Mouse (Mus musculus): ENCODE measurements at regions not wholly inside any gene's neighbourhood (a gene's known extent, or its start where the extent isn't known, plus 50 kb on each side); places are given as distances from the start of the nearest gene placed in this dataset.

DNA sequence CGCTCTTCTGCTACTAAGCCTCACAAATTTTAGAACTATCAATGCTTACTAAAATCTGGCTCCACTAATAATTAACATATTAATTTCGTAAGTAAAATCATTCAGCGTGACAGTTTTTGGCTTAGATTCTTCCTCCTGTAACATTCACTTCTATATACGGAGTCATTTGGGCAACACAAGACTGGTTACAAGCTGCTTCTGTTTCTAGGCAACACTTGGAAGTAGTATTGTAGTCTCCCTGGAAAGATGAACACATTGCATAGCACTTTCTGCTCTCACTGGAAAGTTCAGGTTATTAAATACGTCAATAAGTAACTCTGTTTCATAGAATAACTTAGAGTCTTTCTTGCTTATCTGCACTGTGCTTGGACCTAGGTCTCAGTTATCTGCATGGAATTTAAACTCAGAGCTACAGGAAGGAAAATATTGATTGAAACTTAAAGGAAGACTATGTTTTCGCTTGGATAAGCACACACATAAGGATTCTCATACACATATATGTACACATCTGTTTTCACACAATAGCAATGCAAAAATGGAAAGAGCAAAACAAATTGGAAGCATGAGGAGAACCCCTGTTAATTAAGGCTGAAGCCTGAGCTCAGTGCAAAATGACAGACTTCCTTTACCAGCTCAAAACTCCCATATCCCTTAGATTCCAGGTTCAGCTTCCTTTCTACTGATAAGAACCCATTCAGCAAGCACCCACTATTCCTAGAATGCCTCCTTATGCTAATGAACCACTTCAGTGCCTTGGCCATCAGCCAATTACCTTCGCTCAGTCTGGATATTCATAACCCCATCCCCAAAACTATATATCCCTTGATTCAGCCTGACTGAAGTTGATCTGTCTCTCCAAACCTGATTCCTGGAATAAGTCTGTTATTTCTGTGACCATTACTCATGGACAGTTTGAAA is 356.7 kb upstream of the Nudt12 start:
- Histone ChIP-seq H3K9me3 (ENCODE audit: low read length) (no peaks in the 10 kb centered on the region), H3K27me3 (ENCODE audit: insufficient read depth, low read length) (no peaks in the 10 kb centered on the region), H3K4me1 (replicated peaks; ENCODE audit: low read depth, low read length) (no peaks in the 10 kb centered on the region), H3K4me3 (replicated peaks; ENCODE audit: low read length) (no peak overlapping the region), H3K36me3 (ENCODE audit: insufficient read depth, low read length) (no peaks in the 10 kb centered on the region)
- no peak for TF ChIP-seq POU5F1 (IDR thresholded peaks at IDR 0.05; ENCODE audit: borderline replicate concordance, low read length)
- TF ChIP-seq NANOG (IDR thresholded peaks at IDR 0.05; ENCODE audit: borderline replicate concordance, low read length), result no peak
- no peak for TF ChIP-seq CTCF (conservative IDR thresholded peaks at IDR 0.05; ENCODE audit: low read length)

DNA sequence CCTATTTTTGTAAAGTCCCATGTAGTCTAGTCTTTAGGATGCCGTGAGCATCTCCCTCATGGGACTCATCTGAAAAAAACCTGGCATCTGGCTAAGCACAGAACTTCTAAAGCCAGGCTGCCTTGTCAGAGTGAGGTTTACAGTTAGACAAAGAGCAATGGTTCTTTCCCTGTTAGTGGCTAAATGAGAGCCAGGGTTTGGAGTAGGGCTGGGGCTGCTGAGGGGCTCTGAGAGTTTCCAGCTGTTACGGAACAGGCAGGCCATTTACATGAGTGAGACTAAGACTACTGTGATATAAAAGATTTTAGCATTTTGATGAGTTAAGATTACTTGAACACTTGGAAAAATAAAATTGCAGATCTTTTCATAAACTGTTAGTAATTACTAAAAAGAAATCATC is 352.2 kb upstream of the Nudt12 start:
- Histone ChIP-seq H3K4me1 (replicated peaks; ENCODE audit: low read depth, low read length) (no peaks in the 10 kb centered on the region), H3K36me3 (ENCODE audit: insufficient read depth, low read length) (no peaks in the 10 kb centered on the region), H3K27me3 (ENCODE audit: insufficient read depth, low read length) (no peaks in the 10 kb centered on the region), H3K4me3 (replicated peaks; ENCODE audit: low read length) (no peak overlapping the region), H3K9me3 (ENCODE audit: low read length) (no peaks in the 10 kb centered on the region)
- no peak for TF ChIP-seq POU5F1 (IDR thresholded peaks at IDR 0.05; ENCODE audit: borderline replicate concordance, low read length)
- no peak for TF ChIP-seq CTCF (conservative IDR thresholded peaks at IDR 0.05; ENCODE audit: low read length)
- TF ChIP-seq NANOG (IDR thresholded peaks at IDR 0.05; ENCODE audit: borderline replicate concordance, low read length), result no peak

DNA sequence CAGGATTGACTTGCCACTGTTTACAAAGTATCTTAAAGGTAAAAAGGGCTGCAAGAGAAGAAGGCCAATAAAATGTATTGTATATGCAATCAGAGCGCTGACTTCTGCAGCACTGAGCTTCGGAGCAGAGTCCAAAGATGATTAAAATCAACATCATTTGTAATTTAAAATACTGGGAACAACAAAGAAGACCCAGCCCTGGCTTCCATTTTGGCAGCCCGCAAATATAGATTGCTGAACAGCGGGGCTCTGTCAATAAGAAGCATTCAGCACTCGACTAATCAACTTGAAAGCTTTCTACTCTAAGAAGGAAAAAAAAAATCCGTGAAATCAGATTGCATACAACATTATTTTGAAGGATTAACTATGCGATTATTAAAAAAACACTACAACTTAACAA is 348.9 kb upstream of the Nudt12 start:
- no peak for TF ChIP-seq POU5F1 (IDR thresholded peaks at IDR 0.05; ENCODE audit: borderline replicate concordance, low read length)
- TF ChIP-seq CTCF (conservative IDR thresholded peaks at IDR 0.05; ENCODE audit: low read length), result no peak
- no peak for TF ChIP-seq NANOG (IDR thresholded peaks at IDR 0.05; ENCODE audit: borderline replicate concordance, low read length)
- H3K4me3 ChIP-seq (replicated peaks; ENCODE audit: low read length), result no peak overlapping the region
- no peaks in the 10 kb centered on the region for H3K27me3 ChIP-seq (ENCODE audit: insufficient read depth, low read length)
- H3K36me3 ChIP-seq (ENCODE audit: insufficient read depth, low read length), result no peaks in the 10 kb centered on the region
- no peaks in the 10 kb centered on the region for H3K9me3 ChIP-seq (ENCODE audit: low read length)
- no peaks in the 10 kb centered on the region for H3K4me1 ChIP-seq (replicated peaks; ENCODE audit: low read depth, low read length)

DNA sequence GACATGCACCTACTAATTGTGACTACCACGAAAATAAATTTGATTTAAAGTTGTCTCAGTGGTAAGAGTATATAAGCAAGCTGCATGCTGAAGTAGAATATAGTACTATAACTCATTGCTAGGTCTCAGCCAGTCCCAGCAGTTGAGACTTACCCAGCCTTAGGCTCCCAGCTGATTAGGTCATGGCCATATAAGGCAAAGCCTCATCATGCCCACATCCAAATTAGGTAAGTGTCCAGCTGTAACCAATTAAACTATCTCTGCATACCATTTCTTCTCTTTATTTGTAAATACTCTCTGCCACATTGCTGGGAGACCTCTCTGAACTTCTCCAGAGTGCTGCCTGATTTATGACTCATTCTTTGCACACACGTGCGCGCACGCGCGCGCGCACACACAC is 347.9 kb upstream of the Nudt12 start:
- Histone ChIP-seq H3K4me1 (replicated peaks; ENCODE audit: low read depth, low read length) (no peaks in the 10 kb centered on the region), H3K27me3 (ENCODE audit: insufficient read depth, low read length) (no peaks in the 10 kb centered on the region)
- TF ChIP-seq NANOG (IDR thresholded peaks at IDR 0.05; ENCODE audit: borderline replicate concordance, low read length), result no peak
- no peak for TF ChIP-seq POU5F1 (IDR thresholded peaks at IDR 0.05; ENCODE audit: borderline replicate concordance, low read length)
- no peak for TF ChIP-seq CTCF (conservative IDR thresholded peaks at IDR 0.05; ENCODE audit: low read length)

DNA sequence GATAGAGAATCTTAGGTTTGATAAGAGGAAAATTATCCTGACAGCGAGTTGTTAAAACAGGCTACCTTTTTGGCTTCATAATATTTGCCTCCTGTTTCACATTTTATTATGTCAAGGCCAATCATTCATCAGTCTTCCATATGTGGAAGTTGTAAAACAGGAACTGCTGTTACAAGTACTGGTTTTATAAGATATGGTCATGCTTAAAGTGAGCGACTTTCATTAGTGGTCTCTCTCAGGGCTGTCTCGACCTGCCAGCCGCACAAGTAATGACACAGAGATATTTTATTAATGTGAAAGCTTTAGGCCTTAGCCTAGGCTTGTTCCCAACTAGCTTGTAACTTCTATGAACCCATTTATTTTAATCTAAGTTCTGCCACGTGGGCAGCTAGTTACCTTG is 346.3 kb upstream of the Nudt12 start:
- no peaks in the 10 kb centered on the region for H3K27me3 ChIP-seq (ENCODE audit: insufficient read depth, low read length)
- H3K36me3 ChIP-seq (ENCODE audit: insufficient read depth, low read length), result no peaks in the 10 kb centered on the region
- no peaks in the 10 kb centered on the region for H3K9me3 ChIP-seq (ENCODE audit: low read length)
- no peak overlapping the region for H3K4me3 ChIP-seq (replicated peaks; ENCODE audit: low read length)
- no peaks in the 10 kb centered on the region for H3K4me1 ChIP-seq (replicated peaks; ENCODE audit: low read depth, low read length)
- TF ChIP-seq NANOG (IDR thresholded peaks at IDR 0.05; ENCODE audit: borderline replicate concordance, low read length) (no peak), POU5F1 (IDR thresholded peaks at IDR 0.05; ENCODE audit: borderline replicate concordance, low read length) (no peak), CTCF (conservative IDR thresholded peaks at IDR 0.05; ENCODE audit: low read length) (no peak)

More for the DNA sequence above, 347.9 kb upstream of the Nudt12 start:
- H3K9me3 ChIP-seq (ENCODE audit: low read length), result no peaks in the 10 kb centered on the region
- H3K36me3 ChIP-seq (ENCODE audit: insufficient read depth, low read length), result no peaks in the 10 kb centered on the region
- H3K4me3 ChIP-seq (replicated peaks; ENCODE audit: low read length), result no peak overlapping the region

DNA sequence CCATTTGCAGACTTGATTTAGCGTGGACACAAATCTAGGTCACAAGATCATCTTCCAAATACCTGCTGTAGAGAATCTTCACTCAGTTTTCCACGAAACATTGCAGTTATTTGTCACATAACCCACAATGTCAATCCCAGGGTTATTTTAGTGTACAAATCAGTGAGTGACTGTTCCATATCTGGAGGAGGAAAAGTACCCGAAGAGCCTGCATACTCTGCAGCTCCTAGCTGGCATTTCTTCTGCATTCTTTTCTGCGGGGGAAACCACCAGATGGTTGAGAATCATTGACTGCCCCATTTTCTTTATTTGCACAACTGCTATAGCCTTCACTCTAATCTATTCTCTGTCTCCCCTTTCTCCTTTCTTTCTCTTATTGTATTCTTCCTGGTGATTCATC is 332.4 kb upstream of the Nudt12 start:
- H3K36me3 ChIP-seq (ENCODE audit: insufficient read depth, low read length), result no peaks in the 10 kb centered on the region
- no peaks in the 10 kb centered on the region for H3K4me1 ChIP-seq (replicated peaks; ENCODE audit: low read depth, low read length)
- no peaks in the 10 kb centered on the region for H3K27me3 ChIP-seq (ENCODE audit: insufficient read depth, low read length)
- TF ChIP-seq CTCF (conservative IDR thresholded peaks at IDR 0.05; ENCODE audit: low read length), result no peak
- no peak for TF ChIP-seq NANOG (IDR thresholded peaks at IDR 0.05; ENCODE audit: borderline replicate concordance, low read length)
- no peak for TF ChIP-seq POU5F1 (IDR thresholded peaks at IDR 0.05; ENCODE audit: borderline replicate concordance, low read length)
- H3K9me3 ChIP-seq (ENCODE audit: low read length), result no peaks in the 10 kb centered on the region
- no peak overlapping the region for H3K4me3 ChIP-seq (replicated peaks; ENCODE audit: low read length)

DNA sequence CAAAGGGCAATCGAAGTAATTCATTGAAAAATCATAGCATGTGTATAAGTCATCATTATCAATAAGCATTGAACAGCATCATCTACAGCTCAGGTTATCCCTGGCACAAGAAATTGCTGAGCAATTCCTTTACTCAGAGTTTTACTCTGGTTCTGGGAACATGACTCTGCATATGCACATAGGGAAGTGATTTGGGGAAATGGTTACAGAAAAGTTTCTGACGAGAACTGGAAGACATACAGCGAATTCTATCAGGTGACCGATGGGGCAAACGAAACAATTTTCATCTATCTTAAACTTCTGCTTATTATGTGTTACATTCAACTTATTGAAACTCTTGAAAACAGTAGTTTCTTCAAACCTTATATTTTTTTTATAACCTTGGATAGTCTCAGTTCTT is 284.8 kb upstream of the Nudt12 start:
- no peak overlapping the region for H3K4me3 ChIP-seq (replicated peaks; ENCODE audit: low read length)
- H3K9me3 ChIP-seq (ENCODE audit: low read length), result no peaks in the 10 kb centered on the region
- TF ChIP-seq CTCF (conservative IDR thresholded peaks at IDR 0.05; ENCODE audit: low read length), result no peak
- no peak for TF ChIP-seq NANOG (IDR thresholded peaks at IDR 0.05; ENCODE audit: borderline replicate concordance, low read length)
- TF ChIP-seq POU5F1 (IDR thresholded peaks at IDR 0.05; ENCODE audit: borderline replicate concordance, low read length), result no peak
- H3K36me3 ChIP-seq (ENCODE audit: insufficient read depth, low read length), result no peaks in the 10 kb centered on the region
- H3K27me3 ChIP-seq (ENCODE audit: insufficient read depth, low read length), result no peaks in the 10 kb centered on the region
- no peaks in the 10 kb centered on the region for H3K4me1 ChIP-seq (replicated peaks; ENCODE audit: low read depth, low read length)

DNA sequence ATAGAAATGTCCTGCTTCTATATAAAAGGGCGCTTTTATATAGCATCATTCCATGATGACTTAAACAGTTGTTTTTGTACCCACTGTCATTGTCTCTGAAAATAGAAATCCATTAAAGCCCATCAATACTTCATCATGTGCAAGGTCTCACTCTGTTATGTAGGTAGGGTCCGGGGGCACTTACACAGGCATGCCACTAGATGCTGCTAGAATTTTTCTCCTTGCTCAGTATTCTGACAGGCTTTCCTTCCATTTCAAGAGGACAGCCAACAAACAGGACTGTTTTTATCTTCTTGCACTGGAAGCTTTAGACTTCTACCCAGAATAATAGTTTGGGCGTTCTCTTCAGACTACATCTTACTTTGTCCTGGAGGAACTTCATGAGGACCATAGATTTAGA is 268.2 kb upstream of the Nudt12 start:
- Histone ChIP-seq H3K9me3 (ENCODE audit: low read length) (no peaks in the 10 kb centered on the region), H3K4me1 (replicated peaks; ENCODE audit: low read depth, low read length) (no peaks in the 10 kb centered on the region), H3K36me3 (ENCODE audit: insufficient read depth, low read length) (no peaks in the 10 kb centered on the region), H3K27me3 (ENCODE audit: insufficient read depth, low read length) (no peaks in the 10 kb centered on the region), H3K4me3 (replicated peaks; ENCODE audit: low read length) (no peak overlapping the region)
- TF ChIP-seq CTCF (conservative IDR thresholded peaks at IDR 0.05; ENCODE audit: low read length) (peak; percentile 20), POU5F1 (IDR thresholded peaks at IDR 0.05; ENCODE audit: borderline replicate concordance, low read length) (no peak)

DNA sequence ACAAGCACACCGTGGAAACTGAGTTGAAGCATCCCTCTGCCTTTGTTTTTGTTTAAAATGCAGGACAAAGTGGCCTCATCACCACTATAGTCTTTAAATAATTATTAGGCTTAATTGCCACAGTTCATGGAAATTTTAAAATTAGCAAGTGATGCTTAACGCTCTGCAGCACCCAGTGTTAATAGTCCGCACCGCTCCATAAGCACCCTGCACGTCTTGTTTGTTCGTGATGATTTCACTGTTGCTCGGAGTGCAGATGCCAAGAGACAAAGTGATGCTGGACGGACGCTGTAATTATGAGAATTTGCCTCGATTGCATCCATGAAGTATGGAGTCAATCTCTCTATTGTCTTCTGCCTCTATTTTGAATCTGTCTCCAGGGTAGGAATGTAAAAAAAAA is 266.6 kb upstream of the Nudt12 start:
- TF ChIP-seq CTCF (conservative IDR thresholded peaks at IDR 0.05; ENCODE audit: low read length), result no peak
- no peak for TF ChIP-seq NANOG (IDR thresholded peaks at IDR 0.05; ENCODE audit: borderline replicate concordance, low read length)
- TF ChIP-seq POU5F1 (IDR thresholded peaks at IDR 0.05; ENCODE audit: borderline replicate concordance, low read length), result no peak
- Histone ChIP-seq H3K27me3 (ENCODE audit: insufficient read depth, low read length) (no peaks in the 10 kb centered on the region), H3K36me3 (ENCODE audit: insufficient read depth, low read length) (no peaks in the 10 kb centered on the region), H3K9me3 (ENCODE audit: low read length) (no peaks in the 10 kb centered on the region), H3K4me3 (replicated peaks; ENCODE audit: low read length) (no peak overlapping the region), H3K4me1 (replicated peaks; ENCODE audit: low read depth, low read length) (no peaks in the 10 kb centered on the region)

Data from E14TG2a.4 (cell line).